Mouse (Mus musculus) cortical plate, adult 2 months (tissue): ENCODE data around the gene Gm49486.

Experiments used
- CTCF ChIP-seq: fragments of 200-500 bp; IDR thresholded peaks from 2 replicates; pipeline ENCODE4 v1.5.1; 2011; ENCODE audit warnings: mild to moderate bottlenecking, control low read depth, low read length; ENCODE audit not compliant: insufficient read depth; ENCODE audit errors: extremely low read depth
- POLR2A ChIP-seq: fragments of 200-500 bp; IDR thresholded peaks from 2 replicates; pipeline ENCODE4 v1.6.1; 2011; ENCODE audit warnings: mild to moderate bottlenecking, low read length, control low read depth; ENCODE audit not compliant: insufficient read depth; ENCODE audit errors: extremely low read depth

DNA sequence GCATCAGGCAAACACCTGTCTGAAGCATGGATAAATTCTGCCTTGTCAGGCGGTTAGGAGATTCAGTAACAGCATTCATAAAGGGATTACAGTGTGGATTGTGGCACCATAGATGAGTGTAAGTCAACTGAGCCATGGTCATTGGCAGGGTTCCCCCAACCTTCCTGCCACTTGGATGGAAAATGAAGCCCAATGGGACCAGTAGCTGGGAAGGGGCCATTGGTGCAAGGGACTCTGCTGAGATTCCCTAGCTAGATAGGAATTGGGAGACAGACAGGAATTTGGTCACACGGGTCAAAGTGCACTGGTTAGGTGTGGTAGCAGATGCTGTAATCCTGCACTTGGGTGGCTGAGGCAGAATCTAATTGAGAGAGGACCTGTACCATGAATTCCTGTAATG lies 21.0 kb downstream of the Gm49486 start:
- TF ChIP-seq POLR2A (no peak), CTCF (no peak)
